In genomic region chr8:48880585-48880984, GRCm38 (mm10) we compare ENCODE assay signal across 20 mouse cellular contexts. TPM values are rescaled to one million over a fixed set of nuclear protein-coding genes. Genes with fewer than 3 reads are reported as not detected.
A peak's percentile ranks its signal among the peaks of the same experiment; 100 is the strongest.
DNase-seq lines count a peak whose midpoint lies in the region; ATAC-seq lines count a peak whose summit lies in the region.
"Had no signal": no experiment of that assay in that cellular context is flagged by ENCODE, and none has a peak within 500 bp of the region (broad histone marks: within the 10 kb centered on the region; RNA-seq: fewer than 3 reads in every experiment).

No protein-coding gene starts in this region.

- no peak overlapping the region for H3K4me3 ChIP-seq in forebrain, embryonic 13.5 days
- H3K4me3 ChIP-seq in forebrain, embryonic 11.5 days (ENCODE audit: low read depth, low read length), result no peak overlapping the region
- H3K4me3 ChIP-seq: limb, embryonic 10.5 days; liver, embryonic 13.5 days; megakaryocyte, embryonic 14.5 days; neural tube, embryonic 12.5 days had no signal

- H3K27me3 ChIP-seq in forebrain, embryonic 13.5 days, result no peaks in the 10 kb centered on the region
- H3K27me3 ChIP-seq in forebrain, embryonic 11.5 days (ENCODE audit: control insufficient read depth, insufficient read depth, low read length), result no peaks in the 10 kb centered on the region
- H3K27me3 ChIP-seq: liver, embryonic 13.5 days; megakaryocyte, embryonic 14.5 days; neural tube, embryonic 12.5 days had no signal

- peak; percentile 53; the same call in 1 of the 2 replicates for ATAC-seq in forebrain, embryonic 13.5 days
- no peak for ATAC-seq in forebrain, embryonic 11.5 days (replicated peaks; ENCODE audit: low FRiP score)
- ATAC-seq: hindbrain, embryonic 16.5 days; midbrain, embryonic 16.5 days had no signal

- DNase-seq in forebrain, embryonic 11.5 days (ENCODE audit: low spot score), result no peak
- peak; percentile 35 for DNase-seq in right cerebral cortex, adult 18-20 months
- no peak for DNase-seq in right cerebral cortex, postnatal 4 days
- peak; percentile 9 to 21 for DNase-seq in layer of hippocampus, postnatal 36 days
- DNase-seq in liver (no peak), MN1 (ENCODE audit: low spot score) (no peak)
- DNase-seq in adrenal gland, postnatal 4 days (ENCODE audit: low spot score in 2 of 2), result no peak
- DNase-seq: cerebellum, adult 9-10 months; gastrocnemius, postnatal 10 days; heart, postnatal 10 days; kidney, adult 18-20 months; kidney, postnatal 25 days; liver, embryonic 13.5 days; thymus, postnatal 36 days had no signal

- H3K9ac ChIP-seq in forebrain, embryonic 13.5 days, result no peak overlapping the region
- H3K9ac ChIP-seq in forebrain, embryonic 11.5 days (ENCODE audit: low read length), result no peak overlapping the region
- H3K9ac ChIP-seq: liver, embryonic 13.5 days; neural tube, embryonic 12.5 days had no signal

- no peak overlapping the region for H3K27ac ChIP-seq in forebrain, embryonic 13.5 days
- H3K27ac ChIP-seq in forebrain, embryonic 11.5 days (ENCODE audit: low read depth, low read length), result no peak overlapping the region
- H3K27ac ChIP-seq: limb, embryonic 10.5 days; liver, embryonic 13.5 days; neural tube, embryonic 12.5 days had no signal

- no peak overlapping the region for H3K4me2 ChIP-seq in forebrain, embryonic 13.5 days
- H3K4me2 ChIP-seq in forebrain, embryonic 11.5 days (ENCODE audit: low read depth, low read length, severe bottlenecking), result no peak overlapping the region
- H3K4me2 ChIP-seq: liver, embryonic 13.5 days; neural tube, embryonic 12.5 days had no signal

- WGBS in forebrain, embryonic 13.5 days, result 91% methylated on average over 5 of the region's 5 CpGs
- 92% methylated on average over 5 of the region's 5 CpGs for WGBS in forebrain, embryonic 11.5 days

- H3K9me3 ChIP-seq in forebrain, embryonic 13.5 days (replicated peaks), result no peaks in the 10 kb centered on the region
- H3K9me3 ChIP-seq in forebrain, embryonic 11.5 days (ENCODE audit: control insufficient read depth, low read length), result no peaks in the 10 kb centered on the region
- H3K9me3 ChIP-seq: limb, embryonic 10.5 days; liver, embryonic 13.5 days; neural tube, embryonic 12.5 days had no signal

- H3K36me3 ChIP-seq in forebrain, embryonic 13.5 days (ENCODE audit: poor library complexity, severe bottlenecking), result no peaks in the 10 kb centered on the region
- H3K36me3 ChIP-seq in forebrain, embryonic 11.5 days (ENCODE audit: control insufficient read depth, insufficient read depth, low read length), result no peaks in the 10 kb centered on the region
- H3K36me3 ChIP-seq: limb, embryonic 10.5 days; liver, embryonic 13.5 days; neural tube, embryonic 12.5 days had no signal

- H3K4me1 ChIP-seq in forebrain, embryonic 13.5 days, result no peaks in the 10 kb centered on the region
- H3K4me1 ChIP-seq in forebrain, embryonic 11.5 days (replicated peaks; ENCODE audit: control insufficient read depth, insufficient read depth, low read length), result no peaks in the 10 kb centered on the region
- H3K4me1 ChIP-seq: limb, embryonic 10.5 days; liver, embryonic 13.5 days; megakaryocyte, embryonic 14.5 days; neural tube, embryonic 12.5 days had no signal

RNA-seq across cellular contexts. Expression of gene Tenm3, which starts 36.8 kb away (rescaled TPM):
- 20.6 and 20.9 TPM in 2 replicates for polyA plus RNA-seq in forebrain, embryonic 13.5 days (2015; fragmentation: Nextera tagmentation; extraction: Ambion mirVana)
- polyA plus RNA-seq in forebrain, embryonic 11.5 days (2014; fragmentation: Nextera tagmentation; extraction: Ambion mirVana), result 46.0 and 48.1 TPM in 2 replicates
- 10 to 100 TPM; 75.0 to 76.7 TPM for total RNA-seq in layer of hippocampus, postnatal 36 days (2021)
- 10 to 100 TPM; 34.8 to 38.3 TPM for total RNA-seq in adrenal gland, postnatal 4 days (2021)

Comparison
In these comparisons a context has a peak if more than half of its experiments do, and no peak if none do; other contexts are left out.
1. DNase-seq: peak in right cerebral cortex, adult 18-20 months (single experiment) and layer of hippocampus, postnatal 36 days (2 of 2); none in forebrain, embryonic 11.5 days (single experiment), right cerebral cortex, postnatal 4 days (single experiment), liver (single experiment), adrenal gland, postnatal 4 days (0 of 2) and MN1 (single experiment).